Mouse (Mus musculus) neural tube, embryonic 15.5 days (tissue): ENCODE results near the gene Smim24. TPM values are rescaled to one million over a fixed set of nuclear protein-coding genes. Genes with fewer than 3 reads are reported as not detected.
A peak's percentile ranks its signal among the peaks of the same experiment; 100 is the strongest.

Experiments used
- ATAC-seq: fragments of 200-750 bp; cut with Nextera tagmentation; 2 replicates; pipeline ENCODE4 v1.8.0; 2017; ENCODE audit warnings: mild to moderate bottlenecking, moderate TSS enrichment, moderate library complexity; ENCODE audit not compliant: low FRiP score
- H3K27ac ChIP-seq: fragments of 300-500 bp; sonication (generic); replicated peaks from 2 replicates; pipeline ENCODE4 v1.5.1; 2015; ENCODE audit warnings: mild to moderate bottlenecking, inconsistent platforms
- H3K27me3 ChIP-seq: fragments of 300-500 bp; sonication (generic); replicated peaks from 2 replicates; pipeline ENCODE4 v1.6.1; 2015; ENCODE audit warnings: inconsistent platforms
- H3K36me3 ChIP-seq: fragments of 300-500 bp; sonication (generic); 2 replicates; pipeline ENCODE4 v1.6.1; 2015; ENCODE audit warnings: inconsistent platforms
- H3K4me1 ChIP-seq: fragments of 300-500 bp; sonication (generic); 2 replicates; pipeline ENCODE4 v1.6.1; 2015; ENCODE audit warnings: inconsistent platforms
- H3K4me2 ChIP-seq: fragments of 300-500 bp; sonication (generic); 2 replicates; pipeline ENCODE4 v1.6.1; 2015; ENCODE audit warnings: inconsistent platforms, mild to moderate bottlenecking, moderate library complexity
- H3K4me3 ChIP-seq: fragments of 300-500 bp; sonication (generic); replicated peaks from 2 replicates; pipeline ENCODE4 v1.5.1; 2015; ENCODE audit warnings: mild to moderate bottlenecking, inconsistent platforms
- H3K9ac ChIP-seq: fragments of 300-500 bp; sonication (generic); replicated peaks from 2 replicates; pipeline ENCODE4 v1.6.1; 2015; ENCODE audit warnings: mild to moderate bottlenecking, inconsistent platforms
- H3K9me3 ChIP-seq: fragments of 300-500 bp; sonication (generic); replicated peaks from 2 replicates; pipeline ENCODE4 v1.6.1; 2016; ENCODE audit warnings: inconsistent platforms
- WGBS: fragments of 180-500 bp; shearing (Covaris S2); methylation state at CpG from one replicate; pipeline ENCODE4 v1.1.7; 2015; ENCODE audit warnings: mixed read lengths; 5-methylcytosine and 5-hydroxymethylcytosine counted together
- polyA plus RNA-seq: library from polyadenylated mRNA; unstranded; fragments of >200 nt; fragmentation: Nextera tagmentation; extraction: Ambion mirVana; gene quantifications from 2 replicates; pipeline ENCODE4 v1.2.1, GENCODE M21; 2015

Gene Smim24
- polyA plus RNA-seq, result 2.5 and 9.3 TPM in 2 replicates

DNA sequence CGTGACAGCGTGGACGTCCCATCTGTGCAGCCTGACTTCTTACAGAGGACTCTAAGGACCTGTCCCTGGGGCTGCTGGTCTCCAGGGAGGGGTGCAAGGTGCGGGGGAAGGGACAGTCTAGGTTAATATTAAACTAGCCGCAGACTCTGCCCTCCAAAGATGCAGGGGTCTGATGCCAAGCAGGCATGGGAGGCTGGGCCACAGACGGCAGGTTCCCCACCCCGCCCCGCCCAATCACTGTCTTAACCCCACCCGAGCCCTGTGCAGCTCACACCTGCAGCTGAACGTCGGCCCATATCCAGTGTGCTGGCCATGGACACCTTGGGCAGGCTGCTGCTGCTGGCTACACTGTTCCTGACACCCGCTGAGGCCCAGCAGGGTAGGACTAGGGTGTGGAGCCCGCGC is at the start of gene Smim24:
TSS of gene Smim24 (plus strand) at position 271 of the 405 bp plus-strand sequence.
- 69% methylated on average over 14 of the region's 14 CpGs for WGBS
- Histone ChIP-seq H3K27me3 (no peaks in the 10 kb centered on the region), H3K4me1 (peaks cover 43% of the 10 kb centered on the region), H3K36me3 (peaks cover 20% of the 10 kb centered on the region), H3K4me2 (peak within 1 kb of the TSS; percentile 50), H3K27ac (0 out of 2 replicates have a peak within 1 kb of the TSS, but pooled peaks have one; percentile 13), H3K9me3 (no peaks in the 10 kb centered on the region), H3K4me3 (peak within 1 kb of the TSS; percentile 17; the same call in 1 of the 2 replicates), H3K9ac (peak within 1 kb of the TSS; percentile 17; the same call in 1 of the 2 replicates)
- ATAC-seq, result no peak

GRCm38 (mm10) chr10:81344421-81345161 is 48.3 kb upstream of the Smim24 start:
- Histone ChIP-seq H3K27me3 (peaks cover 67% of the 10 kb centered on the region), H3K9ac (no peak overlapping the region), H3K4me2 (no peak overlapping the region), H3K4me3 (no peak overlapping the region), H3K27ac (no peak overlapping the region), H3K9me3 (no peaks in the 10 kb centered on the region), H3K36me3 (no peaks in the 10 kb centered on the region), H3K4me1 (peaks cover 29% of the 10 kb centered on the region)
- no peak for ATAC-seq
- 52% methylated on average over 8 of the region's 8 CpGs for WGBS

DNA sequence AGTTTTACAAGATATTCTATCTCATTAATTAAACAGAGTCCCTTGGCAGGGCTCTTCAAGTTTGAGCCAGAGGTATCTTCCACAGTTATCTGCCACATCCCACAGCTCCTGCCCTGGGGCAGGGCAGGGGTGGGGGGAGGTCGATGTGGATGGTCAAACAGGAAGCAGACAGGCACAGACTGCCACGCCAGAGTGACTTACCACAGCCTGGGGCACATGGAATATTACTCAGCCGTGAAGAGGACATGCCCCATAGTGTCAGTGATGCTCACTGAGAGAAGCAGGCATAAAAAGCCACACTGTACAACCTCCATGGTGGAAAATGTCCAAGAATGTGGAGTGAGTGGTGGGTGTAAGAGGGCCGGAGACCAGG is 47.7 kb upstream of the Smim24 start:
- ATAC-seq, result no peak
- H3K36me3 ChIP-seq, result no peaks in the 10 kb centered on the region
- H3K4me3 ChIP-seq, result no peak overlapping the region
- H3K4me2 ChIP-seq, result no peak overlapping the region
- peaks cover 35% of the 10 kb centered on the region for H3K4me1 ChIP-seq
- 83% methylated on average over 4 of the region's 4 CpGs for WGBS
- no peaks in the 10 kb centered on the region for H3K9me3 ChIP-seq
- H3K27me3 ChIP-seq, result peaks cover 64% of the 10 kb centered on the region
- H3K27ac ChIP-seq, result no peak overlapping the region
- H3K9ac ChIP-seq, result no peak overlapping the region

DNA sequence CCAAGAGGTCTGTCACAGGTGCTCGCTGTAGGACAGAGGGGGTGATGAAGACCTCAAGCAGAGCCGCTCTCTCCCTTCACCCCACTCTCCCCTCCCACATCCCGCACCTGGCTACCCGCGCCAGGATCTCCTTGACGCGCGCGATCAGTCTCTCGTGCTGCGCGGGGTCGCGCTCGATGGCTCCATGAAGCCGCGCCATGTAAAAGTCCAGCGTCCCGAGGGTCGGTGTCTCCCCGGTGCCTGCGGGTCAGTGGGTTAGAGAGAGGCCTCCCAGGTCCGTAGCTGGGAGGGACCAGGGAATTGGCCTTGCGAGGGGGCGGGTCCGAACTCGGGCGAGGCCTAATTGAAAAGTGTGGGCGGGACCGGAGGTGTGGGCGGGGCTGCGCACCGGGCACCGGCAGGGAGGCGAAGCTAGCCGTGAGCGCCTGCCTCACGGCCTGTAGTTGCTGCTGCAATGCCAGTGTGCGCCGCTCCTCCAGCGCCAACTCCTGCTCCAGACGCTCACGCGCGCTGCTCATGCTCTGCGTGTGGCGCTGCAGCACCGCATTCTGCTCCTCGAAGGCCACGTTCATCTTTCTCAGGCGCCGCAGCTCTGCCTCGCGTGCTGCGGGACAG is 46.3 kb upstream of the Smim24 start:
- no peaks in the 10 kb centered on the region for H3K9me3 ChIP-seq
- ATAC-seq, result peak; percentile 13
- peak overlapping the region; percentile 65 for H3K27ac ChIP-seq
- peaks cover 50% of the 10 kb centered on the region for H3K27me3 ChIP-seq
- peaks cover 37% of the 10 kb centered on the region for H3K4me1 ChIP-seq
- H3K4me3 ChIP-seq, result peak overlapping the region; percentile 38
- peak overlapping the region; percentile 42 for H3K9ac ChIP-seq
- 8% methylated on average over 45 of the region's 55 CpGs for WGBS
- no peaks in the 10 kb centered on the region for H3K36me3 ChIP-seq
- peak overlapping the region; percentile 63 for H3K4me2 ChIP-seq

DNA sequence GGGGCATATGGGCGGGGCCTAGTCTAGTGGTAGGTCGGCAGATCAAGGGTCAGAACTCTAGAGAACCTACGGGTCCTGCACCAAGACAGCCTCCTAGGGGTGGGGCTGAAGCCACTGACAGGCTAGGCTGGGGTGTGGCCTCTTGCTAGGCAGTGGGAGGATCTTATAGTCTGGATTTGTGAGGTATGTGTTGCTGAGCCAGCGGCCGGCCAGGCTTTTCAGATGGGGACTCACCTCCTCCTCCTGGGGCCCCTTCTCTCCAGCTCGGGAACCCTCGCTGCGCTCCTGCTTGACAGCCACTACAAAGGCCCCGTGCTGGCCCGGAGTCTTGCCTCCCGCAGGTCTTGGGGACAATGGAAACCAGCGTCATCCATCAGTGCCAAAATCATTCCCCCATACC is 43.7 kb upstream of the Smim24 start:
- H3K27me3 ChIP-seq, result peaks cover 25% of the 10 kb centered on the region
- H3K4me3 ChIP-seq, result peak overlapping the region; percentile 65
- 5% methylated on average over 12 of the region's 12 CpGs for WGBS
- no peaks in the 10 kb centered on the region for H3K36me3 ChIP-seq
- no peak overlapping the region for H3K27ac ChIP-seq
- H3K9ac ChIP-seq, result 0 out of 2 replicates have a peak overlapping the region, but pooled peaks have one; percentile 29
- peaks cover 29% of the 10 kb centered on the region for H3K4me1 ChIP-seq
- H3K4me2 ChIP-seq, result peak overlapping the region; percentile 95
- ATAC-seq, result no peak
- no peaks in the 10 kb centered on the region for H3K9me3 ChIP-seq

GRCm38 (mm10) chr10:81349961-81350350 is 42.9 kb upstream of the Smim24 start:
- Histone ChIP-seq H3K9me3 (no peaks in the 10 kb centered on the region), H3K27me3 (peaks cover 17% of the 10 kb centered on the region), H3K27ac (peak overlapping the region; percentile 56), H3K4me3 (peak overlapping the region; percentile 65), H3K4me2 (peak overlapping the region; percentile 95), H3K9ac (peak overlapping the region; percentile 62), H3K4me1 (peaks cover 29% of the 10 kb centered on the region), H3K36me3 (no peaks in the 10 kb centered on the region)
- WGBS, result 1% methylated on average over 29 of the region's 29 CpGs
- ATAC-seq, result peak; percentile 19

- Histone ChIP-seq H3K4me3 (peak within 1 kb of the TSS; percentile 65), H3K27me3 (peaks cover 14% of the 10 kb centered on the region), H3K4me1 (peaks cover 29% of the 10 kb centered on the region), H3K36me3 (no peaks in the 10 kb centered on the region), H3K27ac (peak within 1 kb of the TSS; percentile 83), H3K9me3 (no peaks in the 10 kb centered on the region), H3K9ac (peak within 1 kb of the TSS; percentile 62), H3K4me2 (peak within 1 kb of the TSS; percentile 95)
- WGBS, result under 1% methylated on average over 54 of the region's 54 CpGs
- peak; percentile 94 for ATAC-seq
Measured at GRCm38 (mm10) chr10:81350351-81351063, 42.3 kb upstream of the Smim24 start, which contains the start of gene Hmg20b. Gene Hmg20b (minus strand): TSS chr10:81350480.

DNA sequence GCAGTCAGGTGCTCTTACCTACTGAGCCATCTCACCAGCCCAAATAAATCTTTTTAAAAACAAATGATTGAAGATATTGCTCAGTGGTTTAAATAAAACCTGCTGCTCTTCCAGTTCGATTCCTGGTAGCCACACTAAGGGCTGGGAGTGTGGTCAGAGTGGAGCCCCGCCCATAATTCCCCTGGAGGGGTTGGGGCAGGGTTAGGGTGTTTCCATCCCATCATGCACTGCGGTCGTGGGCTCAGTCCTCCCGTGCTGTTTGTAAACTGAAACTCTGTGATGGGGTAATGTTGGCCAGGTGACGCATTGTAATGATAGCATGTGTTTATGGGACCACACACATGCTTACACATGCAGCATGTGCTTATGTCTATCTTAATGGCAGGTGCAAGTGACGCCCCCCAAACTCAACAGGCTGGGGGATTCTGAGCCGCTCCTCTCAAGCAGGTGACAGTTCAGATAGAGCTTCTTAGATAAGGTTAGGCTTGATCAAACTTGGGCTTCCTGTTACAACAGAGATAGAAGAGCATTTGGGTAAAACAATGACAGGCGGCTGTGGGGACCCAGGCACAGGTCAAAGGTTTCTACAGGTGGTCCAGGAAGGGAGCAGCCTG is 41.1 kb upstream of the Smim24 start:
- H3K36me3 ChIP-seq, result no peaks in the 10 kb centered on the region
- 25% methylated on average over 9 of the region's 9 CpGs for whole genome bisulfite sequencing
- no peak for ATAC-seq
- no peak overlapping the region for H3K4me3 ChIP-seq
- no peak overlapping the region for H3K9ac ChIP-seq
- H3K27ac ChIP-seq, result no peak overlapping the region
- H3K9me3 ChIP-seq, result no peaks in the 10 kb centered on the region
- H3K4me1 ChIP-seq, result peaks cover 27% of the 10 kb centered on the region
- peaks cover 11% of the 10 kb centered on the region for H3K27me3 ChIP-seq
- no peak overlapping the region for H3K4me2 ChIP-seq

DNA sequence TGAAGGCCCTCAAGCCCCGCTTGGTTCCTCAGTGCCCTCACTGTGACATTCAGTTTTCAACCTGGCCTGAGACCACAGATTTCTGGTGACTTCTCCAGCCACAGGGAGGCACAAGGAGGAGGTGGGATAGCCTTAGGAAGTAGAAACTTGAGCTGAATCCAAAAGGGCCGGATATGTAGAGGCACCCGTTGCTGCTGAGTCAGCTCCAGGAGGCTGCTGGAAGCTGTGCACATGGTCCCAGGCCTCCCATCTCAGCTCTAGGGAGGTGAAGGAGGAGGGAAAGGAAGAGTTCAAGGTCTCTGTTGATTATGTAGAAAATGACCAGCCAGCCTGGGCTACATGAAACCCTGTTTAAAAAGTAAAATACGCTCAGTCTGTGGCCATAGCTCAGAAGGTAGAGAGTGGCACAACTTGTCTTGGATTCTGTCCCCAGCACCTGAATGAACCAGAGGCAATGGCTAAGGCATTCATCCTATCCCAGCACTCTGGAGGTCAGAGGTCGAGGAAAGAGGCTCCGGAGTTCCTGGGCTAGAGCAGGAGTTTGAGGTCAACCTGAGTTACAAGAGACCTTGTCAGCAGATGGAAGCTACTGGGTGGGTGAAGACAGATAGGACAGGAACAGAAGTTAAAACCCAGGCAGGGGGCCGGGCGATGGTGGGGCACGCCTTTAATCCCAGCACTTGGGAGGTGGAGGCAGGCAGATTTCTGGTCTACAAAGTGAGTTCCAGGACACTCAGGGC is 37.9 kb upstream of the Smim24 start:
- peaks cover under 1% of the 10 kb centered on the region; the same call in 1 of the 2 replicates for H3K36me3 ChIP-seq
- peaks cover 34% of the 10 kb centered on the region for H3K4me1 ChIP-seq
- no peaks in the 10 kb centered on the region for H3K9me3 ChIP-seq
- no peak overlapping the region for H3K4me3 ChIP-seq
- ATAC-seq, result no peak
- no peak overlapping the region for H3K27ac ChIP-seq
- no peak overlapping the region for H3K9ac ChIP-seq
- 77% methylated on average over 9 of the region's 9 CpGs for WGBS
- no peak overlapping the region for H3K4me2 ChIP-seq
- H3K27me3 ChIP-seq, result no peaks in the 10 kb centered on the region

DNA sequence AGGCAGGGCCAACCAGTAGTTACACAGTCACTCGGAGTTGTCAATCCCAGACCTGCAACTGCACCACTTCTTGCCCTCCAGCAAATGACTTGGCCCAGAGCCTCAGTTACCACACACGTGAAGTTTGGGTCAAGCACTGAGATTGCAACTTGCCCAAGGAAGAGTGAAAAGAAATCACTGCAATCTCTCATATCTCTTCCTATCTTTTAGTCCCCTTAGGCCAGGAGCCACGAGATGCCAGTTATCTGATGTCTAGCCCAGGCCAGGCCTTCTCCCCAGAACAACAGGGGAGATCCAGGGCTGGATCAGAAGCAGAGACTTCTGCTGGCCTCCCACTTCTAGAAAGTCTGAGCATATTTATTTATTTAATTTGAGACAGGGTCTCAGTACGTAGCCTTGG is 37.3 kb upstream of the Smim24 start:
- no peak overlapping the region for H3K4me2 ChIP-seq
- no peak overlapping the region for H3K4me3 ChIP-seq
- no peaks in the 10 kb centered on the region for H3K9me3 ChIP-seq
- no peaks in the 10 kb centered on the region for H3K27me3 ChIP-seq
- no peak for ATAC-seq
- H3K4me1 ChIP-seq, result peaks cover 37% of the 10 kb centered on the region
- H3K27ac ChIP-seq, result no peak overlapping the region
- peaks cover 5% of the 10 kb centered on the region; the same call in 1 of the 2 replicates for H3K36me3 ChIP-seq
- no peak overlapping the region for H3K9ac ChIP-seq
- 94% methylated on average over 4 of the region's 4 CpGs for WGBS
